Mouse (Mus musculus): ENCODE results near the gene Dnah12. TPM values are rescaled to one million over a fixed set of nuclear protein-coding genes. Genes with fewer than 3 reads are reported as not detected.

Gene Dnah12
- polyA plus RNA-seq, 1 experiment: 0.15 TPM

DNA sequence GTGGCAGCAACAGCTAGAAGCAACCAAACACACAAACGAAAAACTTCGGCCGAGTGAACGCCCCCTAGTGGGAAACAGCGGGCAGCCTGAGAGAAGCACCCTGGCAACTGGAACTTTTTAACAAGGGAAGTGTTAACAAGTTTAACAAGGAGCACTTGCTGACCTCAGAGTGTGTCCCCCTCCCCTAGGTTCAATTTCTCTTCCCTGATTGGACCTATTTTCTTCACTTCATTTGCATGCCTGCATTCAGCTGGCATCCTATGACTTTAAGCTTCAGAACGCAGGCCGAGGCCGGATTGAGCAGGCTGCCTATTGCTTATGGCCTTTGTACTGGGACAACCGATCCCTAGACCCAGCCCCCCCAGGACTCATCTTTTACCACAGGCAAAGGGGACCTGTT lies 174.3 kb downstream of the Dnah12 start:
- no peaks in the 10 kb centered on the region for H3K36me3 ChIP-seq (ENCODE audit: control insufficient read depth, insufficient read depth, low read length, poor library complexity, severe bottlenecking)
- peaks cover 2% of the 10 kb centered on the region for H3K4me1 ChIP-seq (ENCODE audit: control insufficient read depth, insufficient read depth, low read length)
- H3K27ac ChIP-seq (ENCODE audit: insufficient read depth, low read length): peak overlapping the region; percentile 75
- peak overlapping the region; percentile 32 for H3K4me3 ChIP-seq (ENCODE audit: low read depth, low read length)
- no peak for TF ChIP-seq POLR2A (IDR thresholded peaks at IDR 0.05; ENCODE audit: insufficient read depth, low read length)
- peak; percentile 62 for TF ChIP-seq CTCF (IDR thresholded peaks at IDR 0.05; ENCODE audit: low read depth, low read length)
- peak; percentile 71; the same call in 1 of the 2 replicates for TF ChIP-seq EP300 (IDR thresholded peaks at IDR 0.05; ENCODE audit: insufficient read depth, low read depth, low read length)
- H3K9me3 ChIP-seq (replicated peaks; ENCODE audit: control insufficient read depth, insufficient read depth, low read length, poor library complexity, severe bottlenecking): no peaks in the 10 kb centered on the region; the same call in 1 of the 2 replicates
- H3K9ac ChIP-seq (ENCODE audit: low read depth, poor library complexity, severe bottlenecking): 0 out of 2 replicates have a peak overlapping the region, but pooled peaks have one; percentile 55
- H3K27me3 ChIP-seq (ENCODE audit: control insufficient read depth, insufficient read depth, low read length, poor library complexity, severe bottlenecking): no peaks in the 10 kb centered on the region

GRCm38 (mm10) chr14:26868299-26868698 lies 175.2 kb downstream of the Dnah12 start:
- Histone ChIP-seq H3K9me3 (replicated peaks; ENCODE audit: control insufficient read depth, insufficient read depth, low read length, poor library complexity, severe bottlenecking) (no peaks in the 10 kb centered on the region), H3K27me3 (ENCODE audit: control insufficient read depth, insufficient read depth, low read length, poor library complexity, severe bottlenecking) (no peaks in the 10 kb centered on the region), H3K4me3 (ENCODE audit: low read depth, low read length) (no peak overlapping the region), H3K36me3 (ENCODE audit: control insufficient read depth, insufficient read depth, low read length, poor library complexity, severe bottlenecking) (no peaks in the 10 kb centered on the region), H3K27ac (ENCODE audit: insufficient read depth, low read length) (peak overlapping the region; percentile 75), H3K4me1 (ENCODE audit: control insufficient read depth, insufficient read depth, low read length) (peaks cover 2% of the 10 kb centered on the region), H3K9ac (ENCODE audit: low read depth, poor library complexity, severe bottlenecking) (peak overlapping the region; percentile 55)
- TF ChIP-seq CTCF (IDR thresholded peaks at IDR 0.05; ENCODE audit: low read depth, low read length): no peak
- TF ChIP-seq POLR2A (IDR thresholded peaks at IDR 0.05; ENCODE audit: insufficient read depth, low read length): no peak
- no peak for TF ChIP-seq EP300 (IDR thresholded peaks at IDR 0.05; ENCODE audit: insufficient read depth, low read depth, low read length)

DNA sequence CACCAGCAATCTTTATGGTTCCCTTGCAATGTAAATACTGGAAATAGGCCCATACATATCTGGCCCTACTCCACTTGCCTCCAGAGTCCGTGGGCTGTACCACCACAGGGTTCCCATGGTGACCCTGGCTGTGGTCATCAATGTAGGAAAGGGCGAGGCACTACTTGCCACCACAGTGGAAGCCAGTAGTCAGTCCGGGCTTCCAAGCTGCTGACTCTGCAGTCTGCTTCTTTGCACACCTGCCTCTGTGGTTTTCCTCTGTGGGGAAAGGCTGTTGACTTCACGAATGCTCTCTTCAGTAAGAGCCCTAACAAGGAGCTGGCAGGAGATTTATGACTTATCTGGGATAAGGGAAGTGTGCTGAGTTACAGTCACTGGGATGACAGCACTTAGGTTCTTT lies 185.7 kb downstream of the Dnah12 start:
- no peaks in the 10 kb centered on the region for H3K36me3 ChIP-seq (ENCODE audit: control insufficient read depth, insufficient read depth, low read length, poor library complexity, severe bottlenecking)
- TF ChIP-seq POLR2A (IDR thresholded peaks at IDR 0.05; ENCODE audit: insufficient read depth, low read length) (no peak), CTCF (IDR thresholded peaks at IDR 0.05; ENCODE audit: low read depth, low read length) (no peak), EP300 (IDR thresholded peaks at IDR 0.05; ENCODE audit: insufficient read depth, low read depth, low read length) (no peak)

DNA sequence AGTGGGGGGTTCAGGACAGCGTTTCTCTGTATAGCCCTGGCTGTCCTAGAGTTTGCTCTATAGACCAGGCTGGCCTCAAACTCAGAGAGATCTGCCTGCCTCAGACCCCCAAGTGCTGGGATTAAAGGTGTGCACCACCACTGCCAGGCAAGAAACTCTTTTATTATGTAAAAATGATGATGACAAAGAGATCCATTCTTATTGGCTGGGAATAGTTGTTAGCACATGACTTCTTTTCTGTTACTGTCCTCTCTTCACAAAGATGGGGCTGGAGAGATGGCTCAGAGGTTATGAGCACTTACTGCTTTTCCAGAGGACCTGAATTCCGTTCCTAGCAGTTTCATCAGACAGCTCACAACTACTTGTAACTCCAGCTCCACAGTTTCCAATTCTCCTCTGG lies 186.9 kb downstream of the Dnah12 start:
- Histone ChIP-seq H3K4me1 (ENCODE audit: control insufficient read depth, insufficient read depth, low read length) (peaks cover 1% of the 10 kb centered on the region), H3K9me3 (replicated peaks; ENCODE audit: control insufficient read depth, insufficient read depth, low read length, poor library complexity, severe bottlenecking) (no peaks in the 10 kb centered on the region), H3K27me3 (ENCODE audit: control insufficient read depth, insufficient read depth, low read length, poor library complexity, severe bottlenecking) (no peaks in the 10 kb centered on the region), H3K27ac (ENCODE audit: insufficient read depth, low read length) (peak overlapping the region; percentile 48; the same call in 1 of the 2 replicates), H3K9ac (ENCODE audit: low read depth, poor library complexity, severe bottlenecking) (no peak overlapping the region), H3K36me3 (ENCODE audit: control insufficient read depth, insufficient read depth, low read length, poor library complexity, severe bottlenecking) (no peaks in the 10 kb centered on the region), H3K4me3 (ENCODE audit: low read depth, low read length) (no peak overlapping the region)
- no peak for TF ChIP-seq POLR2A (IDR thresholded peaks at IDR 0.05; ENCODE audit: insufficient read depth, low read length)
- 0 out of 2 replicates have a peak, but pooled peaks have one; percentile 6 for TF ChIP-seq EP300 (IDR thresholded peaks at IDR 0.05; ENCODE audit: insufficient read depth, low read depth, low read length)

More for the DNA sequence above, 185.7 kb downstream of the Dnah12 start:
- Histone ChIP-seq H3K27me3 (ENCODE audit: control insufficient read depth, insufficient read depth, low read length, poor library complexity, severe bottlenecking) (no peaks in the 10 kb centered on the region), H3K9ac (ENCODE audit: low read depth, poor library complexity, severe bottlenecking) (no peak overlapping the region), H3K9me3 (replicated peaks; ENCODE audit: control insufficient read depth, insufficient read depth, low read length, poor library complexity, severe bottlenecking) (no peaks in the 10 kb centered on the region), H3K4me1 (ENCODE audit: control insufficient read depth, insufficient read depth, low read length) (peaks cover 1% of the 10 kb centered on the region), H3K4me3 (ENCODE audit: low read depth, low read length) (no peak overlapping the region), H3K27ac (ENCODE audit: insufficient read depth, low read length) (no peak overlapping the region)

DNA sequence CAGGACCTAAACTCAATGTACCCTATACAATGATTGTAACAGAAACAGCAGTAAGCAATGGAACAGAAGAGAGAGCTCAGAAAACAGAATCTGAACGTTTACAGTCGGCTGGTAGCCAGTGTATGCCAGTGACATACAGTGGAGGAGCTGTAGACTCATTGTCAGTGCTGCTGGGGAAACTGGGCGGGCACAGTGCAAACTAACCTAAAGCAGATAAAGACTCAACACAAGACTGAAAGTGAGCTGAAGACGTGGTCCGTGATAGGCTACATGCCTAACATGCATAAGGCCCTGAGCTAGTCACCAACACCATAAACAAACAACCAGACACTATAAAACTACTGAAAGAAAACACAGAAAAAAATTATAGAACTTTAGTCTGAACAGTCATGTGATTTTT lies 188.6 kb downstream of the Dnah12 start:
- H3K9ac ChIP-seq (ENCODE audit: low read depth, poor library complexity, severe bottlenecking): no peak overlapping the region

DNA sequence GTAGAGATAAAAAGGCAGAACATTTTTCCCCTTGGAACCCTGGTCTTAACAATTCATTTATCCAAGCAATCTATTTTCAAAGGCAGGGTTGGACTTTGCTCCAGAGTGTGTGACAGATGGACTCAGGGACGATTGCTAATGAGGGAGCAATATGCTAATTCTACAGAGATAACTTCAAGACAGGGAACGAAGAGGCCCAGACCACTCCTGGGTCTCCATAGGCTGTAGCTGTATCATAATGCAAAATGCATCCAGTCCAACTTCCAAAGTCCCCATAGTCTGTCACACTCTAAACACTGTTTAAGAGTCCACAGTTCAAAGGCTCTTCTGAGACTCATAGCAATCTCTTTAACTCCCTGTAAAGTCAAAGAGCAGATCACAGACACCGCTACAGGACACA lies 194.2 kb downstream of the Dnah12 start:
- H3K4me1 ChIP-seq (ENCODE audit: control insufficient read depth, insufficient read depth, low read length): no peaks in the 10 kb centered on the region
- H3K36me3 ChIP-seq (ENCODE audit: control insufficient read depth, insufficient read depth, low read length, poor library complexity, severe bottlenecking): no peaks in the 10 kb centered on the region
- H3K9me3 ChIP-seq (replicated peaks; ENCODE audit: control insufficient read depth, insufficient read depth, low read length, poor library complexity, severe bottlenecking): no peaks in the 10 kb centered on the region
- no peak overlapping the region for H3K9ac ChIP-seq (ENCODE audit: low read depth, poor library complexity, severe bottlenecking)
- no peak for TF ChIP-seq POLR2A (IDR thresholded peaks at IDR 0.05; ENCODE audit: insufficient read depth, low read length)
- no peak for TF ChIP-seq CTCF (IDR thresholded peaks at IDR 0.05; ENCODE audit: low read depth, low read length)
- TF ChIP-seq EP300 (IDR thresholded peaks at IDR 0.05; ENCODE audit: insufficient read depth, low read depth, low read length): no peak
- no peak overlapping the region for H3K4me3 ChIP-seq (ENCODE audit: low read depth, low read length)
- H3K27ac ChIP-seq (ENCODE audit: insufficient read depth, low read length): no peak overlapping the region
- no peaks in the 10 kb centered on the region; the same call in 1 of the 2 replicates for H3K27me3 ChIP-seq (ENCODE audit: control insufficient read depth, insufficient read depth, low read length, poor library complexity, severe bottlenecking)

More for the DNA sequence above, 188.6 kb downstream of the Dnah12 start:
- H3K4me1 ChIP-seq (ENCODE audit: control insufficient read depth, insufficient read depth, low read length): peaks cover 1% of the 10 kb centered on the region
- H3K4me3 ChIP-seq (ENCODE audit: low read depth, low read length): no peak overlapping the region
- no peak overlapping the region for H3K27ac ChIP-seq (ENCODE audit: insufficient read depth, low read length)
- no peaks in the 10 kb centered on the region for H3K36me3 ChIP-seq (ENCODE audit: control insufficient read depth, insufficient read depth, low read length, poor library complexity, severe bottlenecking)
- no peaks in the 10 kb centered on the region for H3K9me3 ChIP-seq (replicated peaks; ENCODE audit: control insufficient read depth, insufficient read depth, low read length, poor library complexity, severe bottlenecking)
- H3K27me3 ChIP-seq (ENCODE audit: control insufficient read depth, insufficient read depth, low read length, poor library complexity, severe bottlenecking): no peaks in the 10 kb centered on the region
- TF ChIP-seq EP300 (IDR thresholded peaks at IDR 0.05; ENCODE audit: insufficient read depth, low read depth, low read length) (no peak), CTCF (IDR thresholded peaks at IDR 0.05; ENCODE audit: low read depth, low read length) (no peak), POLR2A (IDR thresholded peaks at IDR 0.05; ENCODE audit: insufficient read depth, low read length) (no peak)

All from ES-Bruce4 (cell line).